Mouse (Mus musculus): Measurements from ENCODE around the gene Nfkbia.

Nfkbia gene

GRCm38 (mm10) chr12:55492184-55492898, at the start of gene Nfkbia:
Gene Nfkbia (minus strand): TSS chr12:55492647.
- peak; percentile 96 for DNase-seq (ENCODE audit: low read depth, low spot score)

DNA sequence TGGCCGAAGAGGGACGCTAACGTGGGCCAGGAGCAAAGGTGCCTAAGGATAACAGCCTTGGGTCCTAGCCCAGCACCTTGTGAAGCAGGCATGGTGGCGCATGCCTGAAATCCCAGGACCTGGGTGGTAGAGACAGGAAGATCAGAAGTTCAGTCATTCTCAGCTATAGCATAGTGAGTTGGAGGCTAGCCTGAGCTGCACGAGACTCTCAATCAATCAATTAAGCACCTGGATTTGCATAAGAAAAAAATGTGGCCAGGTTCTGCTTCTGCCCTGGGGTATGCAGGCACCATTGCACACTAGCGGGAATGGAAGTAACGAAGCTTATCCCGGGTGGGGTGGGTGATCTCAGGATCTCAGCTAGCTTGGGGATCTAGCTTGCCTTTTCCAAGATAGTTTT, 46.7 kb upstream of the Nfkbia start:
- DNase-seq (ENCODE audit: low read depth, low spot score) = peak; percentile 16

DNA sequence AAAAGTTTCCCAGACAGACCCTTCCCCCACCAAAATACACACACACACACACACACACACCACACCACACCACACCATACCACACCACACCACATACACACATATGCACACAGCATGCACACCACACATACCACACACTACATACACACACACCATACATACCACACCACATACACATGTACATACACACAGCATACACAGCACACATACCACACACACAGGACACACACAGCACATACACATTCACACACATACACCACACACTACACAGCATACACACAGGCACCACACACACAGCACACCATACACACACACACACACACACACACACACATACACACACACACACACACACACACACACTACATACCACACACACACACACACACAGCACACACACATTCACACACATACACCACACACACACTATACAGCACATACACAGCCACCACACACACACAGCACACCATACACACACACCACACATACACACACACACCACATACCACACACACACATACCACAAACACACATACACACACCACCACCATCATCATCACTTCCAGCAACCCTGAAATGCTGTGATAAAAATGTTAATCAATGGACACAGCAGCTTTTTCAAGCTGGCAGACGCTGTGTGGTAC, 46.0 kb upstream of the Nfkbia start:
- DNase-seq (ENCODE audit: low read depth, low spot score) = no peak

GRCm38 (mm10) chr12:55537742-55538141, 45.3 kb upstream of the Nfkbia start:
- DNase-seq (ENCODE audit: low read depth, low spot score) = no peak

DNA sequence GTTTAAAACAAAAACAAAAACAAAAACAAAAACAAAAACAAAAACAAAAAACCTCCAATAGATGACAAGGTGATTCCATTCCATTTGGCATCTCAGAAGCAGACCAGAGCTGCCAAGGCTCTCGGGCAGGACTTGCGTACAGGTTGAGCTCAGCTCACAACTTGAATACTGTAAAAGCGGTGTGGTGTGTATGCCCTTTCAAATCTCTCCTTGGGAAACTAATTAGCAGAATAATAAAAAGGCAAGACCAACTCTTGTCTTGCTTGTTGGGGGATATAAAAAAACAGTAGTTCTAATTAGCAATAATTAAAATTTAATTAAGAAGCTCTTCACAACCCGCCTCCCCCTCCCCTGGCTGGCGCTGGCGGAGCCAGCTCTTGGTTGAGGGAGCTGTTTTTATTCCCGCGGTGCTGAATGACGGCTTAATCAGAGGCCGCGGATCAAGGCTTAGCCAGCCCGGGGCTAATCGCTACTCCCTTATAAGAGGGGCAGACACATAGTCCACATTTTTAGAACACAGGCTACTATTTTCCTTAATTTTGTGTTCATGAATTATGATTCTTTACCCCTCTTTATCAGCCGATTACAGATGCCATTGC, 44.2 kb upstream of the Nfkbia start:
- no peak for DNase-seq (ENCODE audit: low read depth, low spot score)

- no peak for DNase-seq (ENCODE audit: low read depth, low spot score)
Observed at GRCm38 (mm10) chr12:55526983-55527752, 34.7 kb upstream of the Nfkbia start.

GRCm38 (mm10) chr12:55518061-55518738, 25.8 kb upstream of the Nfkbia start:
- DNase-seq (ENCODE audit: low read depth, low spot score) = peak; percentile 71

GRCm38 (mm10) chr12:55508817-55509216, 16.4 kb upstream of the Nfkbia start:
- DNase-seq (ENCODE audit: low read depth, low spot score) = no peak

GRCm38 (mm10) chr12:55507332-55507935, 15.0 kb upstream of the Nfkbia start:
- no peak for DNase-seq (ENCODE audit: low read depth, low spot score)

GRCm38 (mm10) chr12:55506029-55506330, 13.5 kb upstream of the Nfkbia start:
- peak; percentile 78 for DNase-seq (ENCODE audit: low read depth, low spot score)

- DNase-seq (ENCODE audit: low read depth, low spot score) = no peak
Observed at GRCm38 (mm10) chr12:55505314-55506028, 13.0 kb upstream of the Nfkbia start.

DNA sequence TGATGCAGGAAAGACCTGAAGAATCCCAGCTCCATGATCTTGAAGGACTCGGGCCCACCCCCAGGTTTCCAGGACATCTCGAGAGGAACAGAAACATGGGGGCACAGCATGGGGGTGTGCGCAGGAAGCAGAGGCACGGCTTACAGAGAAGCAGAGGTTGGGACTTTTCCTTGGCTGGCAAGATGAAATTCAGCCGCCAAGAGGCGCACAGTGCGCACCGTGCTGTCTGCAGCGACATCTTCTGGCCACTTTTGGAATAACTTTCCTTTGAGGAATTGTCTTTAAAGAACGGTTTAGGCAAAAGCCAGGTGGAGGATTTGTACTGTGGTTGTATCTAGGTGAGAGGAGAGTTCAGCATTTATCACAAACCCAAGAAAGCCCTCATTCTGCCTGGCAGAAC, 6.6 kb upstream of the Nfkbia start:
- DNase-seq (ENCODE audit: low read depth, low spot score) = peak; percentile 86

GRCm38 (mm10) chr12:55497737-55498136, 5.3 kb upstream of the Nfkbia start:
- no peak for DNase-seq (ENCODE audit: low read depth, low spot score)

DNA sequence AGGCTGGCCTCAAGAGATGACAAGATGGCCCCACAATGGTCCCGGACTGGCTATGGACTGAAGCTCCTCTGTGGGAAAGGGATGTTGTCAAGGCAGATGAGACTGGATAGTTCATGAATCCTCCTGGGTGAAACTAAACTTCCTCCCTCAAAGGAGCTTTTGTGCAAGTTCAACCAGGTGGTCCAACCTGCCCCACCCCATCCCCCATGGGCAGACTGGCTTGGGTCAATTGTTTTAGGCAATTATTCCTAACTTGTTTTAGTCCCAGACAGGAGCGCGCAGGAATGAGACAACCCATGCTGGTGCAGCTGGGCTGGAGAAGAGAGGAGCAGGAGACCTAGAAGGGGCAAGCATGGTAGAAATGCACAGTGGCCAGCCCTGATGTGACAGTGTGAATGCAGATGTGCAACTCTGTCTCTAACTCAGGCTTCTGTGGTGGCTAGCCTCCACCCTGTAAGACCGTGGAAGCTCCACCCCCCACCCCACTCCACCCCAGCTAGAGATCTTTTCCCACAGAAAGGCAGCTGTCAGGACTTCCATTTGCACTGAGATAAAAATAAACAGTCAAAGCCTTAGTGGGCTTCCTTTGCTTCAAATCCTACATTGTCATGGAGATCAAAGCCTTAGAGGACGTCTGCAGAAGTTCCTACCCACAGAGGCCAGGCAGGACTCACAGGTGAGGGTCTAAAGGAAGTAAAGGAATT, 3.6 kb upstream of the Nfkbia start:
- DNase-seq (ENCODE audit: low read depth, low spot score) = no peak

GRCm38 (mm10) chr12:55495114-55495901, 2.9 kb upstream of the Nfkbia start:
- DNase-seq (ENCODE audit: low read depth, low spot score) = peak; percentile 84

DNA sequence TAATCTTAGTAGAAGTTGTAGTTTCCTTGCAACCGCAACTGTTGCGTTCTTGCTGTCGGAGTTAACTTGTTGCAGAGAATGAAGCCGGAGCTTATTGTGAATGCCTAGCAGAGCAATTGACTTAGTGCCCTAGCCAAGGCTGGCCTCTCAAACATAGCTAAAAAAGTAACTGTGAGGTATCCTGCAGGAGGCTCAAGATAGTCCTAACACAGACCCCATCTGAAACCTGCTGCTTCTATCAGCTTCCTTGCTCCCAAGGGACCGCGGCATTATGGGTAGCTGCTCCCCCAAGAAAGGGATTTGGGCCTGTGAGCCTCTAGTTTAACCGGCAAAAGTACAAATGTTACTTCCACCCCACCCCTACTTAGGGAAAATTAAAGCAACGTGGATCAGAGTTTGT, 934 bp upstream of the Nfkbia start:
- DNase-seq (ENCODE audit: low read depth, low spot score) = no peak

DNA sequence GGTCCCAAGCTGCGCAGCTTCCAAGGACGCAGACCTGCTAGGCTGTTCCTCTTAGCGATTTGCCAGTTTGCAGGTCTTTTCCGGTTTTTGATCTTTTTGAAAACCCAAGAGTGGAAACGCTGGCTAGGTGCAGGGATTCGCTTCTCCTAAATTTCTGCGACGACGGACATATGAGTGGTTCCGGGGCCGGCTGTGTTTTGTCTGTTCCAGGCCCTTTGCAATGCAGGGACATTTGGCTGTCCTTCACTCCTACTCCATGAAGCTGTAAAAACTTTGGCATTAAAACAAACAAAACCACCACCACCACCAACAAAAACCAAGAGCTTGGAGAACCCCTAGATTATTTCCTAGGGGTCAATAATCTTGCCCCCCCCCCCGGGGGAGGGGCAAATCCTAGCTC, 494 bp upstream of the Nfkbia start:
- no peak for DNase-seq (ENCODE audit: low read depth, low spot score)

GRCm38 (mm10) chr12:55491516-55492183, 797 bp downstream of the Nfkbia start:
- peak; percentile 95 for DNase-seq (ENCODE audit: low read depth, low spot score)

Data from A20 (cell line).